Mouse (Mus musculus): ENCODE results near the gene Cox4i1. TPM values are rescaled to one million over a fixed set of nuclear protein-coding genes. Genes with fewer than 3 reads are reported as not detected.

Gene Cox4i1
- total and polyA plus RNA-seq, 3 experiments, result 519 to 970 (median 711) TPM

- H3K27ac ChIP-seq (ENCODE audit: insufficient read depth, low read depth), result no peak overlapping the region
Observed at GRCm38 (mm10) chr8:120664566-120664965, 3.5 kb upstream of the Cox4i1 start.

DNA sequence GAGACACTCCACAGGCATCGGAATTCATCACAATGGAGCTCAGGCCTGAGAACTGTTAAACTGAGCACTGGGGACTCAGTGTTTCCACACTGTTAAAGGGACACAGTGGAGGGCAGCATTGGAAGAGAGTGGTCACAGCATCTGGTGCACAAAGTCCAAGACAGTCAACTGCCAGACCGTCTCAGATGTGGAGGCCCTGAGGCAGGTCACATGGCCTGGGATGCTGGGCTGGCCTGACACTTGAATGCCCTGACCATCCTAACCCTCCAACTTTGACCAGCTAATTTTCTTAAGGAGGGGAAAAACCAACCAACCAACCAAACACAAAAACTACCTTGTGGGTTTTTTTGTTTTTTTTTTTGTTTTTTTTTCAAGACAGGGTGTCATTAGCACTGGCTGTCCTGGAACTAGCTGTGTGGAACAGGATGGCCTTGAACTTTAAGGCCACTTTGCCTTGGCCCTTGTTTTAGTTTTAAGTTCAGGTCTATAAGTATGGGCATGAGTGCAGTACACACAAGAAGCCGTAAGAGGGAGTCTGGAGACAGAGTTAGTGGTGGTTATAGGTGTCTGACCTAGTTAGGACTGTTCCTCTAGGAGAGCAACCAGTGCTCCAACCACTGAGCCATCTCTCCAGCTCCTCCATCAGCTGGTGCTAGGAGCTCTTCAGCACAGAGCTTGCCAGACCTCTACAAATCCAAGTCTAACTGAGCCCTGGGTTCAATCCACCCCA, 2.1 kb upstream of the Cox4i1 start:
- dilution Hi-C loops (cut with MboI; ENCODE audit: extremely low pct_ligation_motif_present, extremely low pct_unique_long_range_greater_than_20kb, low sequenced_read_pairs), result no loop called here
- TF ChIP-seq MYC (IDR thresholded peaks at IDR 0.05; ENCODE audit: low read depth, low read length) (no peak), SIN3A (IDR thresholded peaks at IDR 0.05; ENCODE audit: low read length) (peak; percentile 53; the same call in 1 of the 2 replicates), JUN (IDR thresholded peaks at IDR 0.05; ENCODE audit: insufficient read depth, low read depth, low read length) (no peak), RAD21 (IDR thresholded peaks at IDR 0.05; ENCODE audit: low read depth, low read length) (peak; percentile 33), SMC3 (IDR thresholded peaks at IDR 0.05; ENCODE audit: low read depth, low read length) (peak; percentile 30), HCFC1 (IDR thresholded peaks at IDR 0.05; ENCODE audit: low read depth, low read length) (0 out of 2 replicates have a peak, but pooled peaks have one; percentile 19), MAZ (IDR thresholded peaks at IDR 0.05; ENCODE audit: low read depth, low read length) (0 out of 2 replicates have a peak, but pooled peaks have one; percentile 26), MAFK (IDR thresholded peaks at IDR 0.05; ENCODE audit: insufficient replicate concordance, low read length) (no peak), CTCF (conservative IDR thresholded peaks at IDR 0.05 in 1 of 2, IDR thresholded peaks at IDR 0.05 in 1 of 2; ENCODE audit: low read depth in 2 of 2, low read length in 2 of 2) (peak; percentile 33 to 69; a peak in 3 of 4 replicates)
- DNase-seq (ENCODE audit: extremely low read depth), result peak; percentile 52

More at GRCm38 (mm10) chr8:120664566-120664965, 3.5 kb upstream of the Cox4i1 start:
- no peaks in the 10 kb centered on the region for H3K27me3 ChIP-seq (replicated peaks)
- H3K36me3 ChIP-seq (replicated peaks in 1 of 2; ENCODE audit: control insufficient read depth in 1 of 2, insufficient read depth in 1 of 2, low read length in 1 of 2), result peaks cover 15 to 54% of the 10 kb centered on the region in 2 experiments
- H3K9me3 ChIP-seq (replicated peaks; ENCODE audit: low read length), result no peaks in the 10 kb centered on the region
- H3K79me2 ChIP-seq (replicated peaks; ENCODE audit: control insufficient read depth, extremely low read depth, insufficient read depth, poor library complexity, severe bottlenecking), result peaks cover 55% of the 10 kb centered on the region
- H3K4me3 ChIP-seq (replicated peaks in 1 of 3; ENCODE audit: low read depth in 2 of 3, low read length in 2 of 3, poor library complexity in 1 of 3), result no peak overlapping the region
- H3K4me2 ChIP-seq (ENCODE audit: insufficient read depth, low read depth, poor library complexity, severe bottlenecking), result no peak overlapping the region
- dilution Hi-C loops (cut with MboI; ENCODE audit: extremely low pct_ligation_motif_present, extremely low pct_unique_long_range_greater_than_20kb, low sequenced_read_pairs), result no loop called here
- no peak for TF ChIP-seq ZC3H11A (IDR thresholded peaks at IDR 0.05; ENCODE audit: low read depth, low read length)
- no peak for TF ChIP-seq KAT2A (IDR thresholded peaks at IDR 0.05; ENCODE audit: insufficient replicate concordance, low read length)
- no peak for TF ChIP-seq GABPA (IDR thresholded peaks at IDR 0.05; ENCODE audit: insufficient replicate concordance, low read depth, low read length)
- no peak for TF ChIP-seq CTCF (conservative IDR thresholded peaks at IDR 0.05 in 1 of 2, IDR thresholded peaks at IDR 0.05 in 1 of 2; ENCODE audit: low read depth in 2 of 2, low read length in 2 of 2)
- no peak for TF ChIP-seq MAZ (IDR thresholded peaks at IDR 0.05; ENCODE audit: low read depth, low read length)
- no peak for TF ChIP-seq JUN (IDR thresholded peaks at IDR 0.05; ENCODE audit: insufficient read depth, low read depth, low read length)
- TF ChIP-seq MXI1 (IDR thresholded peaks at IDR 0.05; ENCODE audit: low read depth, low read length), result no peak
- no peak for TF ChIP-seq USF1 (IDR thresholded peaks at IDR 0.05; ENCODE audit: low read depth, low read length)
- TF ChIP-seq RCOR1 (conservative IDR thresholded peaks at IDR 0.05; ENCODE audit: low read depth, low read length), result no peak
- no peak for TF ChIP-seq ZMIZ1 (IDR thresholded peaks at IDR 0.05; ENCODE audit: low read depth, low read length)
- TF ChIP-seq UBTF (IDR thresholded peaks at IDR 0.05; ENCODE audit: low read depth, low read length), result no peak
- TF ChIP-seq E2F4 (IDR thresholded peaks at IDR 0.05; ENCODE audit: insufficient replicate concordance, low read depth, low read length), result no peak
- no peak for TF ChIP-seq ZNF384 (IDR thresholded peaks at IDR 0.05; ENCODE audit: low read depth, low read length)
- no peak for TF ChIP-seq POLR2A (IDR thresholded peaks at IDR 0.05; ENCODE audit: low read depth, low read length)
- TF ChIP-seq USF2 (conservative IDR thresholded peaks at IDR 0.05; ENCODE audit: low read depth, low read length), result no peak
- no peak for TF ChIP-seq RAD21 (IDR thresholded peaks at IDR 0.05; ENCODE audit: low read depth, low read length)
- no peak for TF ChIP-seq MEF2A (IDR thresholded peaks at IDR 0.05; ENCODE audit: borderline replicate concordance, low read depth, low read length)
- no peak for TF ChIP-seq MYC (IDR thresholded peaks at IDR 0.05; ENCODE audit: low read depth, low read length)
- H3K4me1 ChIP-seq (ENCODE audit: control insufficient read depth in 1 of 2, insufficient read depth in 2 of 2), result peaks cover 16 to 42% of the 10 kb centered on the region in 2 experiments
- in situ Hi-C loops (cut with MboI; ENCODE audit: low pct_ligation_motif_present, low pct_unique_long_range_greater_than_20kb, low sequenced_read_pairs), result no loop called here
- DNase-seq (ENCODE audit: extremely low read depth), result no peak
- H3K9ac ChIP-seq (ENCODE audit: insufficient read depth, low read depth), result no peak overlapping the region

More for the DNA sequence above, 2.1 kb upstream of the Cox4i1 start:
- no peak overlapping the region for H3K27ac ChIP-seq (ENCODE audit: insufficient read depth, low read depth)
- no peaks in the 10 kb centered on the region for H3K9me3 ChIP-seq (replicated peaks; ENCODE audit: low read length)
- H3K4me1 ChIP-seq (ENCODE audit: control insufficient read depth in 1 of 2, insufficient read depth in 2 of 2), result peaks cover 16 to 48% of the 10 kb centered on the region in 2 experiments
- H3K4me2 ChIP-seq (ENCODE audit: insufficient read depth, low read depth, poor library complexity, severe bottlenecking), result peak overlapping the region; percentile 100
- no peak overlapping the region for H3K9ac ChIP-seq (ENCODE audit: insufficient read depth, low read depth)
- peaks cover 61% of the 10 kb centered on the region for H3K79me2 ChIP-seq (replicated peaks; ENCODE audit: control insufficient read depth, extremely low read depth, insufficient read depth, poor library complexity, severe bottlenecking)
- in situ Hi-C loops (cut with MboI; ENCODE audit: low pct_ligation_motif_present, low pct_unique_long_range_greater_than_20kb, low sequenced_read_pairs), result no loop called here
- H3K36me3 ChIP-seq (replicated peaks in 1 of 2; ENCODE audit: control insufficient read depth in 1 of 2, insufficient read depth in 1 of 2, low read length in 1 of 2), result peaks cover 13 to 53% of the 10 kb centered on the region in 2 experiments
- H3K27me3 ChIP-seq (replicated peaks), result no peaks in the 10 kb centered on the region
- H3K4me3 ChIP-seq (replicated peaks in 1 of 3; ENCODE audit: low read depth in 2 of 3, low read length in 2 of 3, poor library complexity in 1 of 3), result no peak overlapping the region
